Mouse (Mus musculus) adipose tissue, adult 10 weeks (tissue): ENCODE measurements around the gene Olfr190. TPM values are rescaled to one million over a fixed set of nuclear protein-coding genes. Genes with fewer than 3 reads are reported as not detected.

ENCODE experiments used
- polyA plus RNA-seq: library from polyadenylated mRNA; stranded (reverse); fragments of 350-450 nt; fragmentation: Illumina TruSeq; extraction: RNeasy Lipid Tissue Mini Kit (QIAGEN cat#74804); gene quantifications from one replicate; pipeline ENCODE4 v1.2.3, GENCODE M21; 2014; ENCODE audit warnings: low read depth, low replicate concordance

Olfr190 gene
- not detected for polyA plus RNA-seq

GRCm38 (mm10) chr16:59077905-59078304 is at the start of gene Olfr190:
Olfr190 (minus strand) TSS chr16:59078005.

GRCm38 (mm10) chr16:59120969-59121368 is 43.2 kb upstream of the Olfr190 start, which contains the start of gene Olfr194:
Olfr194 (minus strand) TSS chr16:59121069.

GRCm38 (mm10) chr16:59111781-59112180 is 34.0 kb upstream of the Olfr190 start, which contains the start of gene Olfr193:
Olfr193 (minus strand) TSS chr16:59111881.

GRCm38 (mm10) chr16:59089722-59090121 is 11.9 kb upstream of the Olfr190 start, which contains the start of gene Olfr191:
Olfr191 (minus strand) TSS chr16:59089822.

GRCm38 (mm10) chr16:59039710-59040109 is 38.1 kb downstream of the Olfr190 start, which contains the start of gene Olfr187:
Olfr187 (minus strand) TSS chr16:59039767.

GRCm38 (mm10) chr16:59030191-59030590 is 47.6 kb downstream of the Olfr190 start, which contains the start of gene Olfr186:
Olfr186 (minus strand) TSS chr16:59030291.

Other genes with a start within 250 kb of the Olfr190 start
- not detected for gene Olfr177, start 203.2 kb downstream of the Olfr190 start, polyA plus RNA-seq
- not detected for gene Olfr178, start 185.9 kb downstream of the Olfr190 start, polyA plus RNA-seq
- not detected for gene Olfr181, start 149.2 kb downstream of the Olfr190 start, polyA plus RNA-seq
- not detected for gene Olfr180, start 148.6 kb downstream of the Olfr190 start, polyA plus RNA-seq
- not detected for gene Olfr183, start 82.6 kb downstream of the Olfr190 start, polyA plus RNA-seq
- gene Olfr186, start 47.7 kb downstream of the Olfr190 start, polyA plus RNA-seq: not detected
- gene Olfr187, start 38.2 kb downstream of the Olfr190 start, polyA plus RNA-seq: not detected
- not detected for gene Olfr191, start 11.8 kb upstream of the Olfr190 start, polyA plus RNA-seq
- not detected for gene Olfr193, start 33.9 kb upstream of the Olfr190 start, polyA plus RNA-seq
- not detected for gene Olfr194, start 43.1 kb upstream of the Olfr190 start, polyA plus RNA-seq
- gene Olfr195, start 69.0 kb upstream of the Olfr190 start, polyA plus RNA-seq: not detected
- not detected for gene Olfr196, start 92.4 kb upstream of the Olfr190 start, polyA plus RNA-seq
- not detected for gene Olfr198, start 125.5 kb upstream of the Olfr190 start, polyA plus RNA-seq
- not detected for gene Olfr199, start 141.8 kb upstream of the Olfr190 start, polyA plus RNA-seq
- gene Olfr201, start 194.6 kb upstream of the Olfr190 start, polyA plus RNA-seq: not detected
- not detected for gene Olfr202, start 208.8 kb upstream of the Olfr190 start, polyA plus RNA-seq
- gene Olfr203, start 220.9 kb upstream of the Olfr190 start, polyA plus RNA-seq: not detected
- not detected for gene Olfr204, start 240.2 kb upstream of the Olfr190 start, polyA plus RNA-seq